Mouse (Mus musculus): Measurements from ENCODE around the gene Tnfaip6. TPM values are rescaled to one million over a fixed set of nuclear protein-coding genes. Genes with fewer than 3 reads are reported as not detected.
A peak's percentile ranks its signal among the peaks of the same experiment; 100 is the strongest.

Gene Tnfaip6
- total RNA-seq, 2 experiments from 2014 or later = not detected

- no peak for ATAC-seq (replicated peaks; ENCODE audit: low FRiP score, low TSS enrichment, poor library complexity, severe bottlenecking)
These were observed 8.2 kb downstream of the Tnfaip6 start for GRCm38 (mm10) chr2:52046032-52046431.

- ATAC-seq (replicated peaks; ENCODE audit: low FRiP score, low TSS enrichment, poor library complexity, severe bottlenecking) = no peak
These were observed 13.0 kb downstream of the Tnfaip6 start for GRCm38 (mm10) chr2:52050823-52051222.

- no peak for ATAC-seq (replicated peaks; ENCODE audit: low FRiP score, low TSS enrichment, poor library complexity, severe bottlenecking)
These were observed 14.5 kb downstream of the Tnfaip6 start for GRCm38 (mm10) chr2:52052335-52052734.

- ATAC-seq (replicated peaks; ENCODE audit: low FRiP score, low TSS enrichment, poor library complexity, severe bottlenecking) = peak; percentile 52; the same call in 1 of the 2 replicates
These were observed 15.7 kb downstream of the Tnfaip6 start for GRCm38 (mm10) chr2:52053502-52053901.

DNA sequence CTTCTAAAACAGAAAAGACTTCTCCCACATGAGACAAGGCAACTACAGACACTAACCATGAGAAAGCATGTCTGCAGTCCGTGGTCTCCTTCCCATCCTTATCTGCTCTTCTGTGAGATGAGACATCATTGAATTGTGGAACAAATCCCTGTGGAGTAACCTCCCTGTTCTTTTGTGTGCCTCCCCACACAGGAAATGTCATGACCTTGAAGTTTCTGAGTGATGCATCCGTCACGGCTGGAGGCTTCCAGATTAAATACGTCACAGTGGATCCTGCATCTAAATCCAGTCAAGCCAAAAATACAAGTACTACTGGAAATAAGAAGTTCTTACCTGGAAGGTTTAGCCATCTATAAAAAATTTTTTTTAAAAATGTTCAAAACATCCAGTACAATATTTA, 17.8 kb downstream of the Tnfaip6 start:
- no peak for ATAC-seq (replicated peaks; ENCODE audit: low FRiP score, low TSS enrichment, poor library complexity, severe bottlenecking)

GRCm38 (mm10) chr2:52057099-52057498, 19.3 kb downstream of the Tnfaip6 start:
- no peak for ATAC-seq (replicated peaks; ENCODE audit: low FRiP score, low TSS enrichment, poor library complexity, severe bottlenecking)

DNA sequence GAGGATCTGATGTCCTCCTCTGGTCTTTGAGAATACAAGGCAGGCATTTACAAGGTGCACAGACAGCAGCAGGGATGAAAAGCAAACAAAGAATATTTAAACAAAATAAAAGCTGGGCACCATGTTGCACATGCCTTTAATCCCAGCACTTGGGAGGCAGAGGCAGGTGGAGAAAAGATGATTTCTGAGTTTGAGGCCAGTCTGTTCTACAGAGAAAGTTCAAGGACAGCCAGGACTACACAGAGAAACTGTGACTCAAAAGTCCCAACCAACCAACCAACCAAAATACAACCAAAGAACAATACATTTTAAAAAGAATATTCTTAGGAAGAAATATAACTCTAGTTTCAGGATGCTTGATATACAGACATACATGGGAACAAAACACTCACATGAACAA, 19.9 kb downstream of the Tnfaip6 start:
- ATAC-seq (replicated peaks; ENCODE audit: low FRiP score, low TSS enrichment, poor library complexity, severe bottlenecking) = no peak

GRCm38 (mm10) chr2:52068641-52069040, 30.8 kb downstream of the Tnfaip6 start:
- no peak for ATAC-seq (replicated peaks; ENCODE audit: low FRiP score, low TSS enrichment, poor library complexity, severe bottlenecking)

GRCm38 (mm10) chr2:52070816-52071215, 33.0 kb downstream of the Tnfaip6 start:
- no peak for ATAC-seq (replicated peaks; ENCODE audit: low FRiP score, low TSS enrichment, poor library complexity, severe bottlenecking)

- no peak for ATAC-seq (replicated peaks; ENCODE audit: low FRiP score, low TSS enrichment, poor library complexity, severe bottlenecking)
These were observed 33.6 kb downstream of the Tnfaip6 start for GRCm38 (mm10) chr2:52071241-52071991.

GRCm38 (mm10) chr2:52072065-52072490, 34.3 kb downstream of the Tnfaip6 start:
- peak; percentile 7 for ATAC-seq (replicated peaks; ENCODE audit: low FRiP score, low TSS enrichment, poor library complexity, severe bottlenecking)

DNA sequence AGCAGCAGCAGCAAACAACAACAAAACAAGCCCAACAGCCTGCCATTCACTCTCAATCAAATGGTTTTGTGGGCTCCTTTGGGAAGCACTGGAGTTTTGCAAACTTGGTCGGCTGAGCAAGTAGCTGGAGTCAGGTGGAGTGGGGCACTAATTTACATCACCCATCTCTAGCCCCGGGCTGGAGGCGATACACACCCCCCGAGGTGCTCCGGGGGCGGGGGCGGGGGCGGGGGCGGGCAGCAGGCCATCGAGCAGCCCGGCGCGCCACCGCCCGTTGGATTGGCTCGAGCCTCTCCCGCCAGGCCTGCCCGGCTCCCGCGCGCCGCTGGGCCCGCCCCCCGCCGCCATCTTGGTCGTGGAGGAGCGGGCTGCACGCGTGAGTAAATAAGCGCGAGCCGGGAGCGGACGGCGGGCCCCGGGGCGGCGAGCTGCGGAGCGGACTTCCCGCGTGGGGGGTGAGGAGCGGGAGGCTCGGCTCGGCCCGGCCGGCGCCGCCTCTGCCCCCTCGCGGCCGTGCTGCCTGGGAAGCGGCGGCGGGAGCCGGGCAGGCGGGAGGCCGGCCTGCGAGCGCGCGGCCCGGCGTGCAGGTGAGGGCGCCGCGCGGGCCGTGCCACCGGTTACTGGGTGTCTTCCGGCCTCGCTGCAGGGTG, 34.8 kb downstream of the Tnfaip6 start, which contains the start of gene Rif1:
TSS of gene Rif1 (plus strand) at position 342 of the 650 bp plus-strand sequence.
- ATAC-seq (replicated peaks; ENCODE audit: low FRiP score, low TSS enrichment, poor library complexity, severe bottlenecking) = peak; percentile 82

DNA sequence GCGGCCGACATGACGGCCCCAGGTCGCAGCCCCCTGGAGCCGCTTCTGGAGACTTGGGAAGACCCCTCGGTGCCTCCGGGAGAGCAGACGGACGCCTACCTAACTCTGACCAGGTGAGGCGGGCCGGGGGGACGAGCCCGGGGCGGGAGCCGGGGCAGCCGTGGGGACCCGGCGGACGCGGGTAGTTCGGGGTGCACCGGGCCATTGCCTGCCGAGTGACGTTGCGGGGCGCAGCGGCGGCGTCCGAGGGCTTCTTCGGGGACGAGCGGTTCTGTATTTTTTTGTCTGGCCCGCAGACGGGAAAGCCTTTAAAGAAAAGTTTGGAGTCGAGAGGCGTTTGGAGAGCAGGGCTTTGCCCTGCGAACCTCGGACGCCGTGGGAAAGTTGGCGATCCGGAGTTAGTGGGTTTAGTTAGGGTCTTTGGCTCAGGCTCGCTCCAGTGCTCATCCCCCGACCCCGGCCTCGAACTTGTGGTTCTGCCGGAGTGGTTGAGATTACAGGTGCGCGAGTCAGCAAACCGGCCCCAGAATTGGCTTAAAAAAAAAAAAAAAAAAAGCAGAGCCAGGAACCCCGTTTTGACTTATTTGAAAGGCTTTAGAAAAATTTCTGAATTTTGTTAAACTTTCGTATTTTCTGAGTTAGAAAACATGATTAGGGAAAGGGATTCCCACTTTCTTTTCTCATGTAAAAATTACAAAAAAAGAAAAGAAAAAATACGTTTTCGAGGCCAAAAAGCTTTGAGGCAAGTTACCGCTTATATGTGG, 35.5 kb downstream of the Tnfaip6 start:
- peak; percentile 38 for ATAC-seq (replicated peaks; ENCODE audit: low FRiP score, low TSS enrichment, poor library complexity, severe bottlenecking)

DNA sequence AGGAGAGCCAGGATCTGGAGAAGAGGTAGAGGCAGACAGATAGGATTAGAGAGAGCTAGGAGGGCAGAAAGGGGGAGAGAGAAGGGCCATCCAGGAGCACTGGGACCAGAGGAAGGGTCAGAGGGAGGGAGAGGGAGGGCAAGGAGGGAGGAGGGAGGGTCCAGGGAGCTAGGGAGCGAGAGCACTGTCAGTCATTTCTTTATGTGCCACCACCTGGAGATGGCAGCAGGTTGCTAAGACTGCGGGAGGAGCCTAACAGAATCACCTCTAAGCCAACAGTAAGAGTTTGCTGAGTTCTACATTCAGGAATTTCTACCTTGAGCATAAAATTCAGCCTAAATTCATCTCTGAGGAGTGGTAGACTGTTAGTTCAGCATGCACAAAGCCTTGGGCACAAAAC, 40.9 kb downstream of the Tnfaip6 start:
- ATAC-seq (replicated peaks; ENCODE audit: low FRiP score, low TSS enrichment, poor library complexity, severe bottlenecking) = no peak

DNA sequence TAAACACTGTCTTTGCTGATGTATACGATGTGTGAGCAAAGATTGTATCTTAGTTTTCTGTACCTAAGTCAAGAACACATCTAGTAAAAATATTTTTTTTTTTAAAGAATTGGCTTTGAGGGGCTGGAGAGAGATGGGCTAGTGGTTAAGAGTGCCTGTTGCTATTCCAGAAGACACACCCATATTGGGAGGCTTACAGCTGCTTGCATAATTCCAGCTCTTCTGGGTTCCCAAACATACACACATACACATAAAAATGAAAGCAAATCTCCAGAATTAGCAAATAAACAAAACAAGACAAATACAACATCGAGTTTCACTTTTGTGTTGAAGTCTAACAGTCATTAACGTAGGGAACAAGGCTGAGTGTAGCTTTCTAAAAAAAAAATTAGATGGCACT, 46.2 kb downstream of the Tnfaip6 start:
- no peak for ATAC-seq (replicated peaks; ENCODE audit: low FRiP score, low TSS enrichment, poor library complexity, severe bottlenecking)

- no peak for ATAC-seq (replicated peaks; ENCODE audit: low FRiP score, low TSS enrichment, poor library complexity, severe bottlenecking)
These were observed 46.8 kb downstream of the Tnfaip6 start for GRCm38 (mm10) chr2:52084571-52084970.
